Mouse (Mus musculus) midbrain, embryonic 12.5 days (tissue): ENCODE measurements around the gene Mcam. TPM values are rescaled to one million over a fixed set of nuclear protein-coding genes. Genes with fewer than 3 reads are reported as not detected.

Experiments used
- ATAC-seq: fragments of 200-750 bp; cut with Nextera tagmentation; 2 replicates; pipeline ENCODE4 v1.8.0; 2017; ENCODE audit warnings: low read depth, moderate TSS enrichment, moderate library complexity; ENCODE audit not compliant: low FRiP score
- H3K27ac ChIP-seq: fragments of 300-500 bp; sonication (generic); replicated peaks from 2 replicates; pipeline ENCODE4 v1.5.1; 2016; ENCODE audit warnings: mild to moderate bottlenecking
- H3K27me3 ChIP-seq: fragments of 300-500 bp; sonication (generic); 2 replicates; pipeline ENCODE4 v1.6.1; 2016; ENCODE audit warnings: mild to moderate bottlenecking
- H3K36me3 ChIP-seq: fragments of 300-500 bp; sonication (generic); 2 replicates; pipeline ENCODE4 v1.6.1; 2016
- H3K4me1 ChIP-seq: fragments of 300-500 bp; sonication (generic); 2 replicates; pipeline ENCODE4 v1.6.1; 2016
- H3K4me2 ChIP-seq: fragments of 300-500 bp; sonication (generic); replicated peaks from 2 replicates; pipeline ENCODE4 v1.6.1; 2016; ENCODE audit warnings: mild to moderate bottlenecking, moderate library complexity
- H3K4me3 ChIP-seq: fragments of 300-500 bp; sonication (generic); 2 replicates; pipeline ENCODE4 v1.5.1; 2016; ENCODE audit warnings: mild to moderate bottlenecking
- H3K9ac ChIP-seq: fragments of 300-500 bp; sonication (generic); replicated peaks from 2 replicates; pipeline ENCODE4 v1.6.1; 2016; ENCODE audit warnings: mild to moderate bottlenecking, moderate library complexity
- H3K9me3 ChIP-seq: fragments of 300-500 bp; sonication (generic); 2 replicates; pipeline ENCODE4 v1.6.1; 2016; ENCODE audit warnings: mild to moderate bottlenecking
- WGBS: fragments of 180-500 bp; shearing (Covaris S2); methylation state at CpG from one replicate; pipeline ENCODE4 v1.1.7; 2016; 5-methylcytosine and 5-hydroxymethylcytosine counted together
- polyA plus RNA-seq: library from polyadenylated mRNA; unstranded; fragments of >200 nt; fragmentation: Nextera tagmentation; extraction: Ambion mirVana; gene quantifications from 2 replicates; pipeline ENCODE4 v1.2.1, GENCODE M21; 2016

Gene Mcam
- polyA plus RNA-seq, 1 experiment from 2014 or later: 14.3 TPM

DNA sequence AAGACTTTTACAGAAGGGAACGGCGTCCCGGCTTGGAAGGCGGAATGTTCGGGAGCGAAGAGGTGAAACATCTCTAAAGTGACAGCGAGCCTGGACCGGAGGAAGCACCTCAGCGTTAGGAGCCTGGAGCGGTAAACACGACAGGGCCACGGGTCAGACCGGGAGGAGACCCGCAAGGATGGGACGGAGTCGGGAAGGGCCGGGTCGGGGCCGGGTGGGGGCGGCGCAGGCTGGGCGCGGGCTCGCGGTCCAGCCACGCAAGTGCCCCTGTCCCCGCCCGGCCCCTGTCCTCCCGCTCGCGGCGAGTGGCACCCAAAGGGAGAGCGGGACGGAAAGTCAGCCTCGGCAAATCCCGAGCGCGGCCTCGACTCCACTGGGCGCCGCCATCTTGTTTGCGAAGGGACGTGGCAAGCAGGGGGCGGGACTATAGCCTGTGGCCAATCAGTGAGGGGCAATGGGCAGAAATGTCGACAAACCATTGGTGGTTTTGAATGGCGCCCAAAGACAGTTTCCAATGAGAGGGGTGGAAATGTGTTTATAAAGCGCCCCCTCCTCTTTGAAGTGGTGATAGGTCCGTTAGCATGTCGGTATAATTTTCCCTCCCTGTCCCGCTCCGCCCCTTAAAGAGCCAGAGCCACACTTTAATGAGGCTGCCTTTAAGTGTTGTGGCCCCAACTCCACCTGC, 21.0 kb upstream of the Mcam start, which contains the start of the genes Gm49380 and Rnf26:
Gene Gm49380, minus strand, starts transcription at position 396 of the 685 bp plus-strand sequence.
Gene Rnf26, minus strand, starts transcription at position 413 of the 685 bp plus-strand sequence.
- peak; percentile 95 for ATAC-seq

DNA sequence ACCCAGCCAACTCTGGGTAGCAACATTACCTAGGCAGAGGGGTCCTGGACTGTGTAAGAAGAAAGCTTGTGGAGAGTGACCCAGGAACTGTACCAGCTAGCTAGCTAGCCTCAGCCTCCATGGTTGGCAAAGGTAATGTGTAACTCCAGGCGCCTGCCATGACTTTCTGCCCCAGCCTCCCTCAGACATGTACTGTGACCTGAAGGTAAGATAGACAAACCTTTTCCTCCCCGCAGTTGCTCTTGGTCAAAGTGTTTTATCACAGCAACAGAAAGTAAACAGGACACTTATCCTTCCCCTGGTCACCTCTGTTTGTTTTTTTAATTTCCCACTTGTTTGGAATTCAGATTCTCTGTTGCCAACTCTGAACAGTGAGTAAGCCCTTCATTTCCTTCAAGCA, 19.8 kb upstream of the Mcam start:
- H3K4me2 ChIP-seq: no peak overlapping the region
- H3K36me3 ChIP-seq: no peaks in the 10 kb centered on the region
- H3K4me3 ChIP-seq: no peak overlapping the region
- WGBS: 93% methylated on average over 2 of the region's 2 CpGs
- ATAC-seq: no peak
- H3K27me3 ChIP-seq: no peaks in the 10 kb centered on the region
- H3K9me3 ChIP-seq: no peaks in the 10 kb centered on the region
- no peak overlapping the region for H3K27ac ChIP-seq
- H3K9ac ChIP-seq: no peak overlapping the region
- H3K4me1 ChIP-seq: peaks cover 20% of the 10 kb centered on the region

More for the DNA sequence above, 21.0 kb upstream of the Mcam start, which contains the start of the genes Gm49380 and Rnf26:
- H3K27ac ChIP-seq: peak within 1 kb of the TSS; percentile 61; the same call in 1 of the 2 replicates
- H3K9ac ChIP-seq: peak within 1 kb of the TSS; percentile 84
- under 1% methylated on average over 51 of the region's 51 CpGs for WGBS
- H3K36me3 ChIP-seq: no peaks in the 10 kb centered on the region
- H3K4me1 ChIP-seq: peaks cover 32% of the 10 kb centered on the region
- H3K4me2 ChIP-seq: peak within 1 kb of the TSS; percentile 60
- peak within 1 kb of the TSS; percentile 89 for H3K4me3 ChIP-seq
- H3K27me3 ChIP-seq: no peaks in the 10 kb centered on the region
- no peaks in the 10 kb centered on the region for H3K9me3 ChIP-seq

DNA sequence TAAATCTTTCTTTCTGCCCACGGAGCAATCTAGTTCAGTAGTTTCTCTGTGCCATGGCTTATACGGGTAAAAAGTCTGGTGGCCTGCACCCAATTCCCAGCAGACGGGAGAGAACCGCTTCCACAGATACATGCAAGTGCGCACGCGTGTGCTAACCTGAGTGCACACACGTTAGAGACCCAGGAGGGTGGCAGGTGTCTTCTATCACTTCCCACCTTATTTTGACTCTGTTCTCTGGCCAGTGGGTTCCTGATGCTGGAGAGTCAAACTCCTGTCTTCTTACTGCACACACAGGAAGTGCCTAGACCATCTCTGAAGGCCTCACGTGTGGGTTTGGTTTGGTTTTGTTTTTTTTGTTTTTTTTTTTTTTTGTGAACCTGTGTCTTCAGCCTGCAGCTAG, 18.7 kb upstream of the Mcam start:
- Histone ChIP-seq H3K27me3 (no peaks in the 10 kb centered on the region), H3K4me1 (peaks cover 8% of the 10 kb centered on the region), H3K4me2 (no peak overlapping the region), H3K9ac (no peak overlapping the region), H3K36me3 (no peaks in the 10 kb centered on the region), H3K4me3 (no peak overlapping the region), H3K27ac (no peak overlapping the region), H3K9me3 (no peaks in the 10 kb centered on the region)
- no peak for ATAC-seq
- WGBS: 95% methylated on average over 9 of the region's 9 CpGs

DNA sequence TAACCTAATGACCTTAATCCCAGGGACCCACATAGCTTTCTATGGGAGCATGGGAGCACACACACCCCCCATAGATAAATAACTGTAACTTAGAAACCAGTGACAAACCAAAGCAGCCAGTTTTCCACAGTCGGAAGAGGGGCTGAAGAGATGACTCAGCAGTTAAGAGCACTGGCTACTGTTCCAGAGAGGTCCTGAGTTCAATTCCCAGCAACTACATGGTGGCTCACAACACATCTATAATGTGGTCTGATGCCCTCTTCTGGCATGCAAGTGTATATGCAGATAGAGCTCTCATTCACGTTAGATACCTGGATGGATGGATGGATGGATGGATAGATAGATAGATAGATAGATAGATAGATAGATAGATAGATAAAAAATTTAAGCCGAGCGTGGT, 18.1 kb upstream of the Mcam start:
- ATAC-seq: no peak

DNA sequence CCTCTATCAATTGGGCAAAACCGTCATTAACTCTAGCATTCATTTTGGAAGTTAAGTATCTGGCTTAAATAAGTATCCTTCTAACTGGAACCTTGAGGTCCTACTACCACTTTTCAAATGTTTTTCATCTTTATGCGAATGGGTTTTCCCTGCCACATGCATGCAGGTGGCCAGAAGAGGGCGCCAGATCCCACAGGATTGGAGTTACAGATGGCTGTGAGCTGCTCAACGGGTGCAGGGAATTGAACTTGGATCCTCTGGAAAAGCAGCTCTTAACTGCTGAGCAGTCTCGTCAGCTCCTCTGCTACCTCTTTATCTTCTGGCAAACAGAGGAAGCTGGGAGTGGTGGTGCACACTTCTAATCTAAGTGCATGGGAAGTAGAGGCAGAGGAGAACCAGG, 15.3 kb upstream of the Mcam start:
- Histone ChIP-seq H3K4me1 (no peaks in the 10 kb centered on the region; the same call in 1 of the 2 replicates), H3K9me3 (no peaks in the 10 kb centered on the region), H3K4me3 (no peak overlapping the region), H3K36me3 (no peaks in the 10 kb centered on the region), H3K4me2 (no peak overlapping the region), H3K27ac (no peak overlapping the region), H3K9ac (no peak overlapping the region), H3K27me3 (no peaks in the 10 kb centered on the region)
- 50% methylated on average over 5 of the region's 5 CpGs for WGBS
- ATAC-seq: no peak

More for the DNA sequence above, 18.1 kb upstream of the Mcam start:
- Histone ChIP-seq H3K4me2 (no peak overlapping the region), H3K9me3 (no peaks in the 10 kb centered on the region), H3K4me3 (no peak overlapping the region), H3K27me3 (no peaks in the 10 kb centered on the region), H3K4me1 (peaks cover 7% of the 10 kb centered on the region), H3K27ac (no peak overlapping the region), H3K36me3 (no peaks in the 10 kb centered on the region), H3K9ac (no peak overlapping the region)
- 86% methylated on average over 4 of the region's 4 CpGs for WGBS

DNA sequence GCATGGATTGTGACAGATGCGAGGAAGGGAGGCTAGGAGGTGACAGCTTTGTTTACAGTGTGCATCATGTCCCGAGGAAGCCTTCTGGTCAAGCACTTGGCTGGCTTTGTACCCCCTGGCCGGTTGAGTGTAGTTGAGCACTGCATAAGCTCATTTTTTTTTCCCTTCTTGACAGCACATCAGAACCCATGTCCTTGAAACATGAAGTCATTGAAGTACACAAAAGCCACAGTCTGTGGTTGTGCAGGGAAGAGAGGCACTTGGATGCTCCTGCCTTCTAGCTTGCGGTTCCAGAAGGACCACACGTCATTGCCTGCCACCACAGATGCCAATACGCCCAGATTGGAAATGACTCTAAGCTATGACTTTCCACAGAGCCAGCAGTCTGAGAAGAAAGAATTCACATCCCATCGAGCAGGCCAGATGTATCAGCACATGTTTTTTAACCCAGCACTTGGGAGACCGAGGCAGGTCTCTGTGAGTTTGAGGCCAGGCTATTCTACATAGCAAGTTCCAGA, 14.3 kb upstream of the Mcam start:
- Histone ChIP-seq H3K36me3 (no peaks in the 10 kb centered on the region), H3K4me1 (no peaks in the 10 kb centered on the region), H3K9me3 (no peaks in the 10 kb centered on the region), H3K27ac (no peak overlapping the region), H3K27me3 (no peaks in the 10 kb centered on the region), H3K4me2 (no peak overlapping the region), H3K9ac (no peak overlapping the region), H3K4me3 (no peak overlapping the region)
- no peak for ATAC-seq
- WGBS: 88% methylated on average over 8 of the region's 8 CpGs

DNA sequence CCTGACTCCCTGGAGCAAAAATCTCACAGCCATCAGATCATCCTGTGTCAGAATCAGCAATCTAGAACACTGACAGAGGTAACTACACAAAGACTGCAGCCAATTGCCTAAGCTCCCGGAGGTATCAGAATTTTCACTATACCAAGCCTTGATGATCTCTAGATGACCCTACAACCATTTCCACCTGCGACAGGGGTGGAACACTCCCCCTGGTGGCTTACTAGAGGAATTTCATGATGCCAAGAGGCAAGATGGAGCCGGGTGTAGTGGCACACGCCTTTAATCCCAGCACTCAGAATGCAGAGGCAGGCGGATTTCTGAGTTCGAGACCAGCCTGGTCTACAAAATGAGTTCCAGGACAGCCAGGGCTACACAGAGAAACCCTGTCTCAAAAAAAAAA, 10.0 kb upstream of the Mcam start:
- no peak for ATAC-seq
- H3K27me3 ChIP-seq: peaks cover 8% of the 10 kb centered on the region
- WGBS: 73% methylated on average over 6 of the region's 6 CpGs
- no peaks in the 10 kb centered on the region for H3K9me3 ChIP-seq
- H3K4me1 ChIP-seq: peaks cover 4% of the 10 kb centered on the region
- no peak overlapping the region for H3K4me2 ChIP-seq
- H3K27ac ChIP-seq: no peak overlapping the region
- no peak overlapping the region for H3K4me3 ChIP-seq
- no peaks in the 10 kb centered on the region for H3K36me3 ChIP-seq
- H3K9ac ChIP-seq: no peak overlapping the region

DNA sequence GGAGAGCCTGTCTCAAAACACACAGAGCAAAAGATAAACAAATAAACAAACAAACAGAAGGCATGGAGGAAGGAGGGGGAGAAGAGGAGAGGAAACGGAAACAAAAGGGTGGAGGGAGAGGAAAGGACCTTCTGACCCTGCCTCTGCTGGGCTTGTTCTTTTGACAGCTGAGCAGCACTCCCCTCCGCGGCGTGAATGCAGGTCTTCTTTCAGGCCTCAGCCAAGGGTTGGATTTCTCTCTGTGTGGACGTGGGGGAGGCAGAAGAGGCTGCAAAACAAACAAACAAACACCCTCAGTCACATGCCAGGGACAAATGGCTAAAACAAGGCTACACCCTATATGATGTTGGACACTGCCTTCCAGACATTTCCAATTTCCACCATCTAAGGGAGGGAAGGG, 9.2 kb upstream of the Mcam start:
- Histone ChIP-seq H3K9me3 (no peaks in the 10 kb centered on the region), H3K36me3 (no peaks in the 10 kb centered on the region), H3K27me3 (peaks cover 15% of the 10 kb centered on the region), H3K27ac (no peak overlapping the region), H3K9ac (no peak overlapping the region), H3K4me1 (peaks cover 10% of the 10 kb centered on the region), H3K4me2 (no peak overlapping the region), H3K4me3 (no peak overlapping the region)
- 53% methylated on average over 5 of the region's 5 CpGs for WGBS
- ATAC-seq: no peak

DNA sequence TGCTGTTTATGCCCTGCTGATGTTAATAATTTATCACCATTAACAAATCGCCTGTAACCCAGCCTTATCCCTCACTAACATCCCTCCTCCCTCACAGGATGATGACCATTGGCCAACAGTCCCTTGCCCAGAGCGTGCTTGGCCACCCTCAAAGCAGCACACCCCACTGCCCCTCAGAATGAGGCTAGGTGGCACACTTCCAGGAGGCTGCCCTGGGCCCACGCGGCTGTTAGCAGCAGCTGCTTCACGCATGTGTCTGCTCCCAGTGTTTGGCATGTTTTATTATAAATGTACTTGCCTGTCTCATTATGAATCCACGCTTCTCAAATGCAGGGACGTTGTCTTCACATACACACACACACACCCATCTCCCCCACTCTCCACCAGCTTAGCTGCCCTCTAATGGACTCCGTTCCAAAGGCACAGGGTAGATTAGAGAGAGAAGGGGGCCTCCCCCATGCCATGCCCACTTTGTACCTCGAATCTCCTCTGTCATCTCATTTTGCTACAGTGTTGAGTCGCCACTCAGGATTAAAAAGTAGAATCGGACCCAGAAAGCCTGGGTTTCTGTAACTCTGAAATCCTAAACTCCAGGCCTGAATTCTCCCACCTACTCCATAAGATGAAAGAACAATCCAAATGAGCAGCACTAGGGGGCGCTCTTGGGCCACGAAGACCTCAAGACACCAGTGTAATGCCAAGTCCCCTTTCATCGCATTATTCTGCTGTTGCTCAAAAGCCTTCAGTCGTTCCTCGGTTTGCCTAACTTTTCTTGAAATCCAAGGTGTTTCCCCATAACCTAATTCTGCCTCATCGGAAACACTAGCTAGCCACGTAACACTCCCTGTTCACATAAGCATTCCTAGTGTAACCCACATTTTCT, 8.5 kb upstream of the Mcam start:
- Histone ChIP-seq H3K9me3 (no peaks in the 10 kb centered on the region), H3K4me1 (peaks cover 18% of the 10 kb centered on the region), H3K27ac (no peak overlapping the region), H3K9ac (no peak overlapping the region; the same call in 1 of the 2 replicates), H3K4me2 (no peak overlapping the region), H3K36me3 (no peaks in the 10 kb centered on the region), H3K4me3 (no peak overlapping the region), H3K27me3 (peaks cover 19% of the 10 kb centered on the region)
- no peak for ATAC-seq
- 35% methylated on average over 18 of the region's 18 CpGs for WGBS

DNA sequence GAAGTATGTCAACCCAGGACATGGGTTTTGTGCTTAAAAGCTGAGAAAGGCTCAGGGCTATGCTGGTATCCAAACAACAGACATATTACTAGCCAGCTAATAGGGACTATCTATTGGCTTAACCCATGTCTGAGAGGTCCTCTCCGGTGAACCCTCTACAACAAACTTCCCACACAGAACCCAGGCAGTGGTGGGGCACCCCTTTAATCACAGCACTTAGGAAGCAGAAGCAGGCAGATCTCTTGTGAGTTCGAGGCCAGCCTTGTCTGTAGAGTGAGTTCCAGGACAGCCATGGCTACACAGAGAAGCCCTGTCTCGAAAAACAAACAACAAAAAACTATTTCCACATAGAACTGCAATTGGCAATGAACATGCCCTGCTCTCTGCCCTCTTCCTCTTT, 7.5 kb upstream of the Mcam start:
- Histone ChIP-seq H3K4me1 (peaks cover 25% of the 10 kb centered on the region), H3K4me3 (no peak overlapping the region), H3K36me3 (no peaks in the 10 kb centered on the region)

DNA sequence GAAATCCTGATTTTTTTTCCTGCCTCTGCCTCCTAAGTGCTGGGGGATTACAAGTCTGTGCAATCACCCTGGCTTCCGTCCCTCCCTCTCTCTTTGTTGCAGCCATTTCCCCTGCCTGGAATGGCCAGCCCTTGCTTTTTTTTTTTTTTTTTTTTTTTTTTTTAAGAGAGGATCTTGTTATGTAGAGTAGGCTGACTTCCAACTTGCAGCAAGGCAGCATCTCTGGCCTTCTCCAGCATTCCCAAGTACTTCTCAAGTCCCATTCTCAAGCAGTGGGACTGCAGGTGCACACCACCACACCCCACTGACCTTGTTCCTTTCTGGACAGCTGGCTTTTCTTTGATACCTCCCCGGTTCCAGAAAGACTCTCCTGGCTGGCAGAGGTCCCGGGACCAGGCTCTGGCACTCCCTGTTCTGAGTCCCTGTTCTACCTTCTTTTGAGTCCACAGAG, 6.9 kb upstream of the Mcam start:
- ATAC-seq: no peak
- Histone ChIP-seq H3K9me3 (no peaks in the 10 kb centered on the region), H3K27ac (no peak overlapping the region), H3K4me1 (peaks cover 25% of the 10 kb centered on the region), H3K4me2 (no peak overlapping the region), H3K9ac (no peak overlapping the region), H3K36me3 (no peaks in the 10 kb centered on the region), H3K4me3 (no peak overlapping the region), H3K27me3 (peaks cover 35% of the 10 kb centered on the region)
- 39% methylated on average over 3 of the region's 3 CpGs for WGBS

More for the DNA sequence above, 7.5 kb upstream of the Mcam start:
- ATAC-seq: no peak
- 89% methylated on average over 3 of the region's 3 CpGs for WGBS
- H3K9ac ChIP-seq: no peak overlapping the region
- H3K27me3 ChIP-seq: peaks cover 28% of the 10 kb centered on the region
- H3K27ac ChIP-seq: no peak overlapping the region
- no peak overlapping the region for H3K4me2 ChIP-seq
- H3K9me3 ChIP-seq: no peaks in the 10 kb centered on the region

DNA sequence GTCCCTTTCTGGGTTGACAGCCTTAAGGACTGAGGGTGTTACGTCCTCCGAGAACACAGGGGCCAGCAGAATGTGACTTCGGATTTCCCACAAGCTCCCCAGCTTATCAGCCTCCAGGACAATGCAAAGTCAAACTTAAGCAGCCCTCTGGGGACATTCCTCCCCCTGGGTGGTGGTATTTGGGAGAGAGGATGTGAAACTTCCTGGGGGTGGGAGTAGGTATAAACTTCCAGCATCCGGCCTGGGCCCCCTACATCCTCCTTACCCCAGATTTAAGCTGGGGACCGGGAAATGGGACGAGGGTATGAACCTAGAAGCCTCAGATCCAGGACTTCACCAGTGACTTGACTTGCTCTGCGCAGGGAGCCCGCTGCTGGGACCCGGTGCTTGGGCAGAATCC, 4.6 kb upstream of the Mcam start:
- Histone ChIP-seq H3K36me3 (no peaks in the 10 kb centered on the region), H3K9me3 (no peaks in the 10 kb centered on the region), H3K4me1 (peaks cover 41% of the 10 kb centered on the region), H3K27ac (0 out of 2 replicates have a peak overlapping the region, but pooled peaks have one; percentile 11), H3K9ac (peak overlapping the region; percentile 62), H3K4me2 (peak overlapping the region; percentile 66), H3K4me3 (peak overlapping the region; percentile 42), H3K27me3 (peaks cover 57% of the 10 kb centered on the region)
- WGBS: 6% methylated on average over 9 of the region's 9 CpGs
- ATAC-seq: no peak
